Mouse (Mus musculus): ENCODE results near the gene Ulk4. TPM values are rescaled to one million over a fixed set of nuclear protein-coding genes. Genes with fewer than 3 reads are reported as not detected.
A peak's percentile ranks its signal among the peaks of the same experiment; 100 is the strongest.

Ulk4 gene
- polyA plus RNA-seq, 1 experiment, result 4.6 TPM

GRCm38 (mm10) chr9:120963104-120963503 is 313.9 kb downstream of the Ulk4 start:
- H3K4me1 ChIP-seq (ENCODE audit: control insufficient read depth, insufficient read depth, low read length), result 0 out of 2 replicates have a peak, but pooled peaks cover 2% of the 10 kb centered on the region
- no peak overlapping the region for H3K27ac ChIP-seq (ENCODE audit: insufficient read depth, low read length)
- H3K4me3 ChIP-seq (ENCODE audit: insufficient read depth, low read length), result no peak overlapping the region
- TF ChIP-seq CTCF (IDR thresholded peaks at IDR 0.05; ENCODE audit: borderline replicate concordance, insufficient read depth, low read length) (no peak), POLR2A (IDR thresholded peaks at IDR 0.05; ENCODE audit: low read depth, low read length) (no peak)

- Histone ChIP-seq H3K27ac (ENCODE audit: insufficient read depth, low read length) (0 out of 2 replicates have a peak overlapping the region, but pooled peaks have one; percentile 8), H3K4me1 (ENCODE audit: control insufficient read depth, insufficient read depth, low read length) (peaks cover 6% of the 10 kb centered on the region), H3K4me3 (ENCODE audit: insufficient read depth, low read length) (no peak overlapping the region)
- TF ChIP-seq POLR2A (IDR thresholded peaks at IDR 0.05; ENCODE audit: low read depth, low read length), result no peak
- no peak for TF ChIP-seq CTCF (IDR thresholded peaks at IDR 0.05; ENCODE audit: borderline replicate concordance, insufficient read depth, low read length)
Measured at GRCm38 (mm10) chr9:120961969-120962700, 314.9 kb downstream of the Ulk4 start.

- 0 out of 2 replicates have a peak overlapping the region, but pooled peaks have one; percentile 8 for H3K27ac ChIP-seq (ENCODE audit: insufficient read depth, low read length)
- H3K4me1 ChIP-seq (ENCODE audit: control insufficient read depth, insufficient read depth, low read length), result peaks cover 6% of the 10 kb centered on the region
- H3K4me3 ChIP-seq (ENCODE audit: insufficient read depth, low read length), result no peak overlapping the region
- TF ChIP-seq POLR2A (IDR thresholded peaks at IDR 0.05; ENCODE audit: low read depth, low read length), result no peak
- TF ChIP-seq CTCF (IDR thresholded peaks at IDR 0.05; ENCODE audit: borderline replicate concordance, insufficient read depth, low read length), result no peak
Measured at GRCm38 (mm10) chr9:120961466-120961865, 315.5 kb downstream of the Ulk4 start.

DNA sequence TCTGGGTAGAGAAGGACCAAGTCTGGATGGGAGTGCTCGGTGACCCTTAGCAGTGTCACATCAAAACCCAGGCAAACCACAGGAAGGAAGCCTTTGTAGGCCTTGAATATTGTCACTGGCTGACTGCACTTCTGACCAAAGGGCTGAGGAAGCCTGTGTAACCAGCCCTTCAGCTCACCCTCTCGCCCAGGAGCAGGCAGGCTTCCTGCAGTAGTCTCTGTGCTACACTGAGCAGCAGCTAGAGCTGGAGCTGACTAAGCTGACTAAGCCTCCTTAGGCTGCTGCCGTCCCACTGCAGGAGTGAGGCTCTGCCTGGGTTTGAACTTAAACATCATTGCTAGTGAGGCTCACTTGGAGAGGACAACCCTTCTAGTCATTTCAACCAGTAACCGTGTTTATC is 316.4 kb downstream of the Ulk4 start:
- Histone ChIP-seq H3K4me1 (ENCODE audit: control insufficient read depth, insufficient read depth, low read length) (peaks cover 6% of the 10 kb centered on the region), H3K27ac (ENCODE audit: insufficient read depth, low read length) (no peak overlapping the region), H3K4me3 (ENCODE audit: insufficient read depth, low read length) (no peak overlapping the region)
- TF ChIP-seq POLR2A (IDR thresholded peaks at IDR 0.05; ENCODE audit: low read depth, low read length) (no peak), CTCF (IDR thresholded peaks at IDR 0.05; ENCODE audit: borderline replicate concordance, insufficient read depth, low read length) (no peak)

- Histone ChIP-seq H3K4me3 (ENCODE audit: insufficient read depth, low read length) (no peak overlapping the region), H3K4me1 (ENCODE audit: control insufficient read depth, insufficient read depth, low read length) (peaks cover 6% of the 10 kb centered on the region), H3K27ac (ENCODE audit: insufficient read depth, low read length) (no peak overlapping the region)
- TF ChIP-seq CTCF (IDR thresholded peaks at IDR 0.05; ENCODE audit: borderline replicate concordance, insufficient read depth, low read length) (no peak), POLR2A (IDR thresholded peaks at IDR 0.05; ENCODE audit: low read depth, low read length) (no peak)
Measured at GRCm38 (mm10) chr9:120959225-120959624, 317.8 kb downstream of the Ulk4 start.

GRCm38 (mm10) chr9:120958560-120958959 is 318.4 kb downstream of the Ulk4 start:
- TF ChIP-seq POLR2A (IDR thresholded peaks at IDR 0.05; ENCODE audit: low read depth, low read length), result no peak
- no peak for TF ChIP-seq CTCF (IDR thresholded peaks at IDR 0.05; ENCODE audit: borderline replicate concordance, insufficient read depth, low read length)
- no peak overlapping the region for H3K4me3 ChIP-seq (ENCODE audit: insufficient read depth, low read length)
- no peak overlapping the region for H3K27ac ChIP-seq (ENCODE audit: insufficient read depth, low read length)
- H3K4me1 ChIP-seq (ENCODE audit: control insufficient read depth, insufficient read depth, low read length), result peaks cover 6% of the 10 kb centered on the region

- H3K4me3 ChIP-seq (ENCODE audit: insufficient read depth, low read length), result no peak overlapping the region
- H3K4me1 ChIP-seq (ENCODE audit: control insufficient read depth, insufficient read depth, low read length), result peaks cover 6% of the 10 kb centered on the region
- TF ChIP-seq POLR2A (IDR thresholded peaks at IDR 0.05; ENCODE audit: low read depth, low read length) (no peak), CTCF (IDR thresholded peaks at IDR 0.05; ENCODE audit: borderline replicate concordance, insufficient read depth, low read length) (no peak)
- H3K27ac ChIP-seq (ENCODE audit: insufficient read depth, low read length), result no peak overlapping the region
Measured at GRCm38 (mm10) chr9:120958051-120958450, 318.9 kb downstream of the Ulk4 start.

DNA sequence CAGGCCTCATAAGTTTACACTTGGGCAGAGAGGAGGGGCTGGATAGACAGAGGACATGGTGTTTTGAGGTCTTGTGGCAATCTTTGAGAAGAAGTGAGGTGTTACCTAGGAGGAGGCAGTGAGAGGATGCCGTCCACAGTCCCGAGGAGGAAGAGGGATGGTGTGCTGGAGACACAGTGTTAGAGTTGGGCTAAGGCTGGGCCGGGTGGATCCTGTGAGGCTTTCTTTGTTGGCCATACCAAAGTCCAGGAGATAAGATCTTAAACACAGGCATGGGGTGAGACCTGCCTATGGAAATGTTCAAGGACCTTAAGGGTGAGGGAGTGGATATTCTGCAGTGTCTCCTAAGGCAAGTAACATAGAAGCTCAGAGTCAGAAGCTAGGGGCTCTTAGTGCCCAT is 325.1 kb downstream of the Ulk4 start:
- no peak for TF ChIP-seq CTCF (IDR thresholded peaks at IDR 0.05; ENCODE audit: borderline replicate concordance, insufficient read depth, low read length)
- TF ChIP-seq POLR2A (IDR thresholded peaks at IDR 0.05; ENCODE audit: low read depth, low read length), result no peak
- no peak overlapping the region for H3K27ac ChIP-seq (ENCODE audit: insufficient read depth, low read length)
- peaks cover 2% of the 10 kb centered on the region; the same call in 1 of the 2 replicates for H3K4me1 ChIP-seq (ENCODE audit: control insufficient read depth, insufficient read depth, low read length)
- no peak overlapping the region for H3K4me3 ChIP-seq (ENCODE audit: insufficient read depth, low read length)

DNA sequence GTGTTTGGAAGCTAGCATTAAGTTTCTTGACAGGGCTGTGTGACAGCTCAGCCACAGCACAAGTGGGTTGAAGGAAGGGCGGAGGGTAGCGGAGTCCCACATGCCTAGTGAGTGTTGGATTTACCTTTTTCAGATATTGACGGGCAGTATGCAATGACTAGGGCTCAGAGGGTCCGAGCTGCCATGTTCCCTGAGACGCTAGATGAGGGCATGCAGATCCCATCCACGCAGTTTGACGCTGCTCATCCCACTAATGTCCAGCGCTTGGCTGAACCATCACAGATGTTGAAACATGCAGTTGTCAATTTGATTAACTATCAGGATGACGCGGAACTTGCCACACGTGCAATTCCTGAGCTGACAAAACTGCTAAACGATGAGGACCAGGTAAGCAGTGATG is 326.2 kb downstream of the Ulk4 start:
- no peak for TF ChIP-seq POLR2A (IDR thresholded peaks at IDR 0.05; ENCODE audit: low read depth, low read length)
- no peak for TF ChIP-seq CTCF (IDR thresholded peaks at IDR 0.05; ENCODE audit: borderline replicate concordance, insufficient read depth, low read length)
- no peak overlapping the region for H3K27ac ChIP-seq (ENCODE audit: insufficient read depth, low read length)
- peaks cover 2% of the 10 kb centered on the region; the same call in 1 of the 2 replicates for H3K4me1 ChIP-seq (ENCODE audit: control insufficient read depth, insufficient read depth, low read length)
- no peak overlapping the region for H3K4me3 ChIP-seq (ENCODE audit: insufficient read depth, low read length)

DNA sequence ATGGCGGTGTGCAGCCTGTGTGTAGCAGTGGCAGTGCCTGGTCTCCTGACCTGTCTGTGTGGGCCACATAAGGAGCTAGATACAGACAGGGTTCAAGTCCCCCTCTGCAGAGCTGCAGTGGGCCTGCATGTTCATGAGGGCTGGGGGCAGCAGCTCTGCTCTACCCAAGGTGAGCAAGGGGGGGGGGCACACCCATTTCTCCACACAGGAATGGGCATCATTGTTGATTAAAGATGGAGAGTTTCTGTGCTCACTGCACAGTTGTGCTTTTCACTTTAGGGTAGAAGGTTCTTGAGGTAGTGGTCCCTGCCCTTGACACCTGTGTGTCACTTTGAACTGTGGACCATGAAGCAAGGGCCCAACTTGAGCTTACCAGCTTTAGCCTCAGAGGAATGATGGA is 328.2 kb downstream of the Ulk4 start:
- Histone ChIP-seq H3K4me1 (ENCODE audit: control insufficient read depth, insufficient read depth, low read length) (peaks cover 7% of the 10 kb centered on the region), H3K4me3 (ENCODE audit: insufficient read depth, low read length) (no peak overlapping the region), H3K27ac (ENCODE audit: insufficient read depth, low read length) (no peak overlapping the region)
- TF ChIP-seq POLR2A (IDR thresholded peaks at IDR 0.05; ENCODE audit: low read depth, low read length), result no peak
- no peak for TF ChIP-seq CTCF (IDR thresholded peaks at IDR 0.05; ENCODE audit: borderline replicate concordance, insufficient read depth, low read length)
